Mouse (Mus musculus): ENCODE results near the gene Foxo3.
A peak's percentile ranks its signal among the peaks of the same experiment; 100 is the strongest.

Gene Foxo3

DNA sequence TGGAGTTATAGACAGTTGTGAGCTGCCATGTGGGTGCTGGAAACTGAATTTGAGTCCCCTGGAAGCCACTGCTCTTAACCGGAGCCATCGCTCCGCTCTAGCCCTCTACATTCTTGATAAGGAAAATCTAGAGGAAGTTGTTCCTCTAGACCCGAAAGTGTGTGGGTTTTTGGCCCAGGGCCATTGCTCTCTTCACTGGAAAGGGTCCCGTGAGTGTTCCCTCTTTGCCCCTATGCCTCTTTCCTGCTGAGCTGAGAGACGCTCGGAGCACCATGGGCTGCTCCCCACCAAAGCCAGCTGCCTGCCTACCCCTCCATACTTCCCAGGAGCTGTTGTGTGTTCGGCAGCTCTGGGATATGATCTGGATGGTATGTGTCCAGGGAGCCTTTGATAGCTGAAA is 96.2 kb downstream of the Foxo3 start:
- no peak for DNase-seq (ENCODE audit: extremely low spot score)

- DNase-seq (ENCODE audit: extremely low spot score): no peak
Observed at GRCm38 (mm10) chr10:42178751-42179150, 97.8 kb downstream of the Foxo3 start.

GRCm38 (mm10) chr10:42177771-42178674 is 98.5 kb downstream of the Foxo3 start:
- no peak for DNase-seq (ENCODE audit: extremely low spot score)

- no peak for DNase-seq (ENCODE audit: extremely low spot score)
Observed at GRCm38 (mm10) chr10:42174283-42174682, 102.3 kb downstream of the Foxo3 start.

DNA sequence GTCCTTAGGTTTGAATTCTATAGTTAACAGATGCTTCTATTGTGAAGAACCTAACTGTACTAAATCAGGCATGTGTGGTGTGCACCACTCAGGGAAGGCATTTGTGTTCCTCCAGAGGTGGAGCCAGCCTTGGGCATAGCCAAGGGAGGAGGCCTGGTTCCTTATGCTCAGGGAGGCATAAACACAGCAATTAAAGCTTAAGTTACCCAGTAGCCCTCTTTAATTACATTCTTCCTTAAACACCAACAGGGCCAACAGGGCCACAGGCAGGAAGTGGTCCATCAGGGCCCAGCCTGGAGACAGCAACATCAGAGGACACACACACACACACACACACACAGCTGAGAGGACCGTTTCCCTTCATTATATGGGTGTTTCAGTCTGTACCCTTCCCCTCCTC is 102.7 kb downstream of the Foxo3 start:
- no peak for DNase-seq (ENCODE audit: extremely low spot score)

DNA sequence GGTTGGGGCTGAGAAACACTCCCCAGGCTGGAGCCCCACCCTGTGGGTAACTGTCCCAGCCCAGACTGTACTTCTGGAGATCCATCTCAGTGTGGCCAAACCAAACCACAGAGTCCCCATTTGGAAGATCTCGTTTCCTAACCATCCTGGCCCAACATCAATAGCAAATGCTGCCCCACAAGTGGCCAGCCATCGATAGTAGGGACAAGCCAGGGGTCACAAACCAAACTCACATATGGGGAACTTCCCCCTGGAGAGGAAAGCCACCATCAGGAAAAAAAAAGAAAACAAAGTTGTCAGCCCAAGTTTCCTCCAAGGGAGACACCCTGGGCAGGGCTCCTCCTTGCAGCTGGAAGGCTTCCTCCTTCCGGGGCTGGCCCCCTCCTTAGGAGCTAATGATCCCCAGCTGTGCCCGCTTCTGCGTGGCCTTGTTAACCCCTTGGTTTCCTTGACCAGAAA is 105.6 kb downstream of the Foxo3 start:
- DNase-seq (ENCODE audit: extremely low spot score): peak; percentile 38

GRCm38 (mm10) chr10:42170201-42170600 is 106.4 kb downstream of the Foxo3 start:
- DNase-seq (ENCODE audit: extremely low spot score): peak; percentile 34

DNA sequence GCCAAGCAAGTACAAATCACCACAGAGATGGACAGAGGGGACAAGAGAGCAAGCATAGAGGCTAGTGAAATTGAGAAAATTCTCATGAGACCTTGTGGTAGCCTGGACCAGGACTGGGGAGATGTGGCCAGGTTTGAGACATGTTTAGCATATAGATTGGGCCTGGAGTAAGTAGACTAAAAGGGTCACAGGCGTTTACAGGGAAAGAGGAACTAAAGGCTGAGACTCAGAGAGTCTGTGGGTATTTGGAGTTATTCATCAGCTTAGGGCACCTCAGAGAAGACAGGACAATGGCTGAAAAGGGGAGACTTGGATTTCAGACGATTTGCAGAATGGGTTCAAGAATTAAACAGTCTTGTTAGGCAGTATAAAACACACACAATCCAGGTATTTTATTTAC is 121.8 kb downstream of the Foxo3 start:
- no peak for DNase-seq (ENCODE audit: extremely low spot score)

- no peak for DNase-seq (ENCODE audit: extremely low spot score)
Observed at GRCm38 (mm10) chr10:42152426-42153205, 123.9 kb downstream of the Foxo3 start.

- DNase-seq (ENCODE audit: extremely low spot score): no peak
Observed at GRCm38 (mm10) chr10:42149767-42150166, 126.8 kb downstream of the Foxo3 start.

DNA sequence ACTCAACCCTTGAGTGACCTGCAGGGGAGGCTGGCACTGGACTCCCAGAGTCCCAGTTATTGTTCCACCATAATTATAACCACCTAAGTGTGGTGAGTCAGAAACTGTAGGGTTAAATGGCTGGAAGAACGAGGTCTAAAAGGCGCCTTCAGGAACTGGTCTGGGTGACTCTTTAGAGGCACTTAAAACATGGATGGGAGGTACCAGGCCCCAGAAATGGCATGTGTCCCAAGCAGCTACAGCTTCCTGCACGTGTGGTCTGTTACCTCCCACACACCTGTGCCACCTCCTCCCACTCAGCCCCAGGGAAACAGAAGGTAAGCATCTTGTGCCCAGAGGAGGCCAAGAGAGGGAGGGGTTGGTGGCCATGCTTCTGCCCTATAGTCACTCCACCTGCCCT is 128.2 kb downstream of the Foxo3 start:
- no peak for DNase-seq (ENCODE audit: extremely low spot score)

DNA sequence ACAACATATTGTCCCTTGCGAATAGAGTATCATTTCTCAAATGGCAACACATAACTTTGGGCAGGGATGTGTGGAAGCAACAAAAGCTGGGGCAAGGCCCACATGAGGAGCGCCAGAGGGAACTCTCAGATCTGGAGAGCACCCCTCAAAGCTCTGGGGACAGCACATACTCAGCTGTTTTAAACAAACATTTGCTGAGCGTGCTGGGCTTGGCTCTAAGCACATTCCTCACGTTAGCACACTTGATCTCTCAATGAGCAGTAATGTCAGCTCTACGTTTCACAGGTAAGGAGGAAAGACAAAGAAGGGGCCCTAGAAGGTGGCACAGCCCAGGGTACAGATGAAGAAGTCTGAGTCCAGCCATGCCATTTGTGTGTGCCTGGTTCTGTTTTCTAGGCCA is 131.3 kb downstream of the Foxo3 start:
- no peak for DNase-seq (ENCODE audit: extremely low spot score)

DNA sequence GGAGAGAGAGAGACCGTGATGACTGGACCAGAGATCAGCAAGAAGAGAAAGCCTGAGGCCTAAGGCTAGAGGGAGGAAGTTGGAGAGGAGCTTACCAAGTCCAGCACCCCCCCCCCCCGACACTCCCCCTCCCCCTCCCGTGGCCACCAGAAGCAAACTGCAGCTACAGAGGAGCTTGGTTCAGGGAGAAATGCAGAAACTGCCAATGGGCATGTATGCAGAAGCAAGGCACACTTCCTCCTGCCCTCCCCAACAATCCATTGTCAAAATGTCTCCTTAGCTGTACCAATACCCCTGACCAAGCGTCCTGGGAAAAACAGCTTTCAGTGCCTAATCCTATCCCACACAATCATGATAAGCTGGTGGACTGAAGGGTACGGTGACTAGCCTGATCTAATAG is 131.8 kb downstream of the Foxo3 start:
- no peak for DNase-seq (ENCODE audit: extremely low spot score)

GRCm38 (mm10) chr10:42144176-42144575 is 132.4 kb downstream of the Foxo3 start:
- no peak for DNase-seq (ENCODE audit: extremely low spot score)

- DNase-seq (ENCODE audit: extremely low spot score): no peak
Observed at GRCm38 (mm10) chr10:42142791-42143190, 133.8 kb downstream of the Foxo3 start.

- no peak for DNase-seq (ENCODE audit: extremely low spot score)
Observed at GRCm38 (mm10) chr10:42142081-42142480, 134.5 kb downstream of the Foxo3 start.

- DNase-seq (ENCODE audit: extremely low spot score): no peak
Observed at GRCm38 (mm10) chr10:42139749-42140148, 136.8 kb downstream of the Foxo3 start.

GRCm38 (mm10) chr10:42134759-42135702 is 141.5 kb downstream of the Foxo3 start:
- DNase-seq (ENCODE audit: extremely low spot score): no peak

Measured in embryo, embryonic 9.5 days (tissue).